Mouse (Mus musculus) hindbrain, embryonic 14.5 days (tissue): ENCODE data around the gene H2-Aa. TPM values are rescaled to one million over a fixed set of nuclear protein-coding genes. Genes with fewer than 3 reads are reported as not detected.

Experiments
- ATAC-seq: fragments of 200-750 bp; cut with Nextera tagmentation; 2 replicates; pipeline ENCODE4 v1.8.0; 2017; ENCODE audit warnings: moderate number of reproducible peaks, mild to moderate bottlenecking, moderate TSS enrichment, moderate library complexity; ENCODE audit not compliant: low FRiP score
- DNase-seq: peaks from one replicate; pipeline ENCODE4 v3.0.0-alpha.2; 2015; ENCODE audit warnings: low spot score
- H3K27ac ChIP-seq: fragments of 300-500 bp; sonication (generic); 2 replicates; pipeline ENCODE4 v1.5.1; 2014; ENCODE audit warnings: mild to moderate bottlenecking, moderate library complexity
- H3K27me3 ChIP-seq: fragments of 300-500 bp; sonication (generic); 2 replicates; pipeline ENCODE4 v1.6.1; 2014; ENCODE audit warnings: mild to moderate bottlenecking, low read length, mixed read lengths; ENCODE audit not compliant: control insufficient read depth, insufficient read depth
- H3K36me3 ChIP-seq: fragments of 300-500 bp; sonication (generic); replicated peaks from 2 replicates; pipeline ENCODE4 v1.6.1; 2014; ENCODE audit not compliant: control insufficient read depth, insufficient read depth
- H3K4me1 ChIP-seq: fragments of 300-500 bp; sonication (generic); replicated peaks from 2 replicates; pipeline ENCODE4 v1.6.1; 2014; ENCODE audit warnings: antibody characterized with exemption, low read length, mixed read lengths; ENCODE audit not compliant: control insufficient read depth, insufficient read depth
- H3K4me2 ChIP-seq: fragments of 300-500 bp; sonication (generic); replicated peaks from 2 replicates; pipeline ENCODE4 v1.6.1; 2014; ENCODE audit warnings: mild to moderate bottlenecking, moderate library complexity
- H3K4me3 ChIP-seq: fragments of 300-500 bp; sonication (generic); replicated peaks from 2 replicates; pipeline ENCODE4 v1.5.1; 2014; ENCODE audit warnings: mild to moderate bottlenecking, low read length
- H3K9ac ChIP-seq: fragments of 300-500 bp; sonication (generic); 2 replicates; pipeline ENCODE4 v1.6.1; 2014
- H3K9me3 ChIP-seq: fragments of 300-500 bp; sonication (generic); 2 replicates; pipeline ENCODE4 v1.6.1; 2016; ENCODE audit warnings: low read length; ENCODE audit not compliant: control insufficient read depth
- WGBS: fragments of 180-500 bp; shearing (Covaris S2); extraction: QIAGEN DNeasy Blood & Tissue Kit; methylation state at CpG from one replicate; pipeline ENCODE4 v1.1.7; 2014; 5-methylcytosine and 5-hydroxymethylcytosine counted together
- polyA plus RNA-seq: library from polyadenylated mRNA; unstranded; fragments of >200 nt; fragmentation: Nextera tagmentation; extraction: Ambion mirVana; gene quantifications from 2 replicates; pipeline ENCODE4 v1.2.1, GENCODE M21; 2014

Gene H2-Aa
- polyA plus RNA-seq, 1 experiment from 2014 or later, result 0.58 TPM

GRCm38 (mm10) chr17:34303789-34304188 is 16.2 kb upstream of the H2-Aa start:
- 94% methylated on average over 2 of the region's 2 CpGs for WGBS
- DNase-seq, result no peak
- H3K9ac ChIP-seq, result no peak overlapping the region
- H3K4me2 ChIP-seq, result no peak overlapping the region
- H3K4me3 ChIP-seq, result no peak overlapping the region
- H3K4me1 ChIP-seq, result no peaks in the 10 kb centered on the region
- no peaks in the 10 kb centered on the region for H3K36me3 ChIP-seq
- no peak for ATAC-seq
- H3K27ac ChIP-seq, result no peak overlapping the region
- H3K9me3 ChIP-seq, result no peaks in the 10 kb centered on the region
- no peaks in the 10 kb centered on the region for H3K27me3 ChIP-seq

GRCm38 (mm10) chr17:34301670-34302190 is 14.1 kb upstream of the H2-Aa start:
- Histone ChIP-seq H3K4me1 (no peaks in the 10 kb centered on the region; the same call in 1 of the 2 replicates), H3K9me3 (no peaks in the 10 kb centered on the region), H3K36me3 (no peaks in the 10 kb centered on the region), H3K27ac (no peak overlapping the region), H3K27me3 (no peaks in the 10 kb centered on the region), H3K9ac (no peak overlapping the region), H3K4me3 (no peak overlapping the region), H3K4me2 (no peak overlapping the region)
- no peak for ATAC-seq
- no peak for DNase-seq
- WGBS, result 92% methylated on average over 4 of the region's 4 CpGs

- no peak for DNase-seq
- Histone ChIP-seq H3K36me3 (no peaks in the 10 kb centered on the region), H3K27me3 (no peaks in the 10 kb centered on the region), H3K9me3 (no peaks in the 10 kb centered on the region), H3K4me2 (no peak overlapping the region), H3K4me3 (no peak overlapping the region), H3K27ac (no peak overlapping the region), H3K4me1 (no peaks in the 10 kb centered on the region; the same call in 1 of the 2 replicates), H3K9ac (no peak overlapping the region)
- no peak for ATAC-seq
- 75% methylated on average over 23 of the region's 23 CpGs for WGBS
Observed at GRCm38 (mm10) chr17:34300691-34301566, 13.3 kb upstream of the H2-Aa start.

GRCm38 (mm10) chr17:34300071-34300470 is 12.4 kb upstream of the H2-Aa start:
- H3K4me2 ChIP-seq, result no peak overlapping the region
- no peak overlapping the region for H3K27ac ChIP-seq
- no peak overlapping the region for H3K9ac ChIP-seq
- WGBS, result 91% methylated on average over 8 of the region's 8 CpGs
- H3K36me3 ChIP-seq, result no peaks in the 10 kb centered on the region
- no peak overlapping the region for H3K4me3 ChIP-seq
- H3K27me3 ChIP-seq, result no peaks in the 10 kb centered on the region
- no peaks in the 10 kb centered on the region; the same call in 1 of the 2 replicates for H3K4me1 ChIP-seq
- no peaks in the 10 kb centered on the region for H3K9me3 ChIP-seq
- DNase-seq (no peak), ATAC-seq (no peak)

GRCm38 (mm10) chr17:34299356-34299755 is 11.7 kb upstream of the H2-Aa start:
- no peak for ATAC-seq
- Histone ChIP-seq H3K4me1 (no peaks in the 10 kb centered on the region; the same call in 1 of the 2 replicates), H3K9me3 (no peaks in the 10 kb centered on the region), H3K4me2 (no peak overlapping the region), H3K36me3 (no peaks in the 10 kb centered on the region), H3K27ac (no peak overlapping the region), H3K9ac (no peak overlapping the region), H3K27me3 (no peaks in the 10 kb centered on the region), H3K4me3 (no peak overlapping the region)
- WGBS, result 72% methylated on average over 3 of the region's 3 CpGs
- no peak for DNase-seq

GRCm38 (mm10) chr17:34295891-34296794 is 8.5 kb upstream of the H2-Aa start:
- peak overlapping the region; percentile 49 for H3K4me2 ChIP-seq
- peak; percentile 96 for DNase-seq
- no peaks in the 10 kb centered on the region for H3K27me3 ChIP-seq
- no peaks in the 10 kb centered on the region; the same call in 1 of the 2 replicates for H3K4me1 ChIP-seq
- no peaks in the 10 kb centered on the region for H3K9me3 ChIP-seq
- peak overlapping the region; percentile 61 for H3K27ac ChIP-seq
- H3K36me3 ChIP-seq, result no peaks in the 10 kb centered on the region
- H3K9ac ChIP-seq, result peak overlapping the region; percentile 48
- peak; percentile 87 for ATAC-seq
- H3K4me3 ChIP-seq, result peak overlapping the region; percentile 34
- 21% methylated on average over 23 of the region's 23 CpGs for WGBS

GRCm38 (mm10) chr17:34295307-34295706 is 7.7 kb upstream of the H2-Aa start:
- no peak overlapping the region for H3K4me2 ChIP-seq
- DNase-seq (no peak), ATAC-seq (no peak)
- no peak overlapping the region for H3K4me3 ChIP-seq
- H3K27me3 ChIP-seq, result no peaks in the 10 kb centered on the region
- H3K9ac ChIP-seq, result no peak overlapping the region
- no peaks in the 10 kb centered on the region; the same call in 1 of the 2 replicates for H3K4me1 ChIP-seq
- H3K27ac ChIP-seq, result no peak overlapping the region
- H3K36me3 ChIP-seq, result no peaks in the 10 kb centered on the region
- no peaks in the 10 kb centered on the region for H3K9me3 ChIP-seq

GRCm38 (mm10) chr17:34294249-34294648 is 6.6 kb upstream of the H2-Aa start:
- H3K4me3 ChIP-seq, result no peak overlapping the region
- DNase-seq, result no peak
- H3K36me3 ChIP-seq, result no peaks in the 10 kb centered on the region
- WGBS, result 68% methylated on average over 4 of the region's 4 CpGs
- ATAC-seq, result no peak
- no peak overlapping the region for H3K27ac ChIP-seq
- H3K27me3 ChIP-seq, result no peaks in the 10 kb centered on the region
- H3K4me2 ChIP-seq, result no peak overlapping the region
- no peak overlapping the region for H3K9ac ChIP-seq
- H3K9me3 ChIP-seq, result no peaks in the 10 kb centered on the region
- no peaks in the 10 kb centered on the region; the same call in 1 of the 2 replicates for H3K4me1 ChIP-seq

- H3K4me1 ChIP-seq, result no peaks in the 10 kb centered on the region; the same call in 1 of the 2 replicates
- no peak overlapping the region for H3K9ac ChIP-seq
- no peak for ATAC-seq
- H3K27ac ChIP-seq, result no peak overlapping the region
- WGBS, result 61% methylated on average over 2 of the region's 2 CpGs
- no peak overlapping the region for H3K4me2 ChIP-seq
- H3K4me3 ChIP-seq, result no peak overlapping the region
- DNase-seq, result no peak
- no peaks in the 10 kb centered on the region for H3K9me3 ChIP-seq
- H3K27me3 ChIP-seq, result no peaks in the 10 kb centered on the region
- no peaks in the 10 kb centered on the region for H3K36me3 ChIP-seq
Observed at GRCm38 (mm10) chr17:34293533-34293932, 5.9 kb upstream of the H2-Aa start.
